Comparison of ENCODE assay signal across 22 mouse cellular contexts in genomic region chr11:75300954-75301353, GRCm38 (mm10). TPM values are rescaled to one million over a fixed set of nuclear protein-coding genes. Genes with fewer than 3 reads are reported as not detected.
A peak's percentile ranks its signal among the peaks of the same experiment; 100 is the strongest.
DNase-seq lines count a peak whose midpoint lies in the region; ATAC-seq and TF ChIP-seq lines count a peak whose summit lies in the region.
"Had no signal": no experiment of that assay in that cellular context is flagged by ENCODE, and none has a peak within 500 bp of the region (broad histone marks: within the 10 kb centered on the region; RNA-seq: fewer than 3 reads in every experiment).

No protein-coding gene starts in this region.

- ATAC-seq in kidney, embryonic 15.5 days (replicated peaks; ENCODE audit: low FRiP score) = no peak
- no peak for ATAC-seq in kidney, embryonic 14.5 days (ENCODE audit: low FRiP score, low TSS enrichment)
- peak; percentile 79 for ATAC-seq in G1E (ENCODE audit: extremely low read depth, insufficient number of reproducible peaks, low FRiP score, poor library complexity, severe bottlenecking)
- ATAC-seq in liver, embryonic 15.5 days (ENCODE audit: insufficient read depth) = peak; percentile 66
- ATAC-seq in forebrain, embryonic 14.5 days = no peak
- ATAC-seq: forebrain, embryonic 16.5 days; hindbrain, postnatal 0 days had no signal

- WGBS in kidney, embryonic 15.5 days = 81% methylated on average over 9 of the region's 9 CpGs
- WGBS in kidney, embryonic 14.5 days = 86% methylated on average over 9 of the region's 9 CpGs
- WGBS in liver, embryonic 15.5 days (ENCODE audit: insufficient replicate concordance) = 42% methylated on average over 9 of the region's 9 CpGs
- WGBS in forebrain, embryonic 14.5 days = 85% methylated on average over 9 of the region's 9 CpGs

- no peak overlapping the region for H3K9ac ChIP-seq in kidney, embryonic 15.5 days
- no peak overlapping the region for H3K9ac ChIP-seq in kidney, embryonic 14.5 days (ENCODE audit: low read depth, low read length)
- H3K9ac ChIP-seq in liver, embryonic 15.5 days = no peak overlapping the region
- H3K9ac ChIP-seq in forebrain, embryonic 14.5 days (ENCODE audit: low read length) = no peak overlapping the region
- H3K9ac ChIP-seq: embryonic facial prominence, embryonic 13.5 days; stomach, embryonic 15.5 days had no signal

- peak; percentile 74 for DNase-seq in G1E (ENCODE audit: low spot score)
- DNase-seq in c-Kit-positive CD71-positive TER-119-negative erythroid progenitor cells, embryonic 14.5 days (ENCODE audit: low read depth) = peak; percentile 43
- no peak for DNase-seq in forebrain, embryonic 14.5 days (ENCODE audit: low spot score)
- no peak for DNase-seq in testis, postnatal 10 days (ENCODE audit: low spot score)
- DNase-seq: adrenal gland, adult 8-10 months; B cell, adult 2 months; cerebellum, adult 11 months; cerebellum, postnatal 14 days; kidney, adult 11 months; kidney, postnatal 14 days; lung, adult 18-20 months; lung, postnatal 14 days; spleen, adult 18-20 months had no signal

- no peaks in the 10 kb centered on the region for H3K27me3 ChIP-seq in kidney, embryonic 15.5 days
- no peaks in the 10 kb centered on the region for H3K27me3 ChIP-seq in kidney, embryonic 14.5 days (ENCODE audit: control insufficient read depth, insufficient read depth, low read length)
- no peaks in the 10 kb centered on the region for H3K27me3 ChIP-seq in G1E (ENCODE audit: insufficient read depth, low read length)
- no peaks in the 10 kb centered on the region for H3K27me3 ChIP-seq in liver, embryonic 15.5 days
- no peaks in the 10 kb centered on the region for H3K27me3 ChIP-seq in forebrain, embryonic 14.5 days (replicated peaks; ENCODE audit: control insufficient read depth, insufficient read depth, low read length)
- H3K27me3 ChIP-seq: embryonic facial prominence, embryonic 13.5 days; stomach, embryonic 15.5 days had no signal

- H3K9me3 ChIP-seq in kidney, embryonic 15.5 days (replicated peaks) = no peaks in the 10 kb centered on the region
- H3K9me3 ChIP-seq in kidney, embryonic 14.5 days (ENCODE audit: control insufficient read depth, low read length) = no peaks in the 10 kb centered on the region
- no peaks in the 10 kb centered on the region for H3K9me3 ChIP-seq in G1E (replicated peaks)
- no peaks in the 10 kb centered on the region for H3K9me3 ChIP-seq in liver, embryonic 15.5 days (replicated peaks)
- H3K9me3 ChIP-seq in forebrain, embryonic 14.5 days (replicated peaks; ENCODE audit: control insufficient read depth, low read length) = no peaks in the 10 kb centered on the region
- H3K9me3 ChIP-seq: embryonic facial prominence, embryonic 13.5 days; limb, embryonic 10.5 days; stomach, embryonic 15.5 days had no signal

- 0 out of 2 replicates have a peak overlapping the region, but pooled peaks have one; percentile 11 for H3K27ac ChIP-seq in kidney, embryonic 15.5 days
- no peak overlapping the region for H3K27ac ChIP-seq in kidney, embryonic 14.5 days (ENCODE audit: low read depth, low read length)
- H3K27ac ChIP-seq in liver, embryonic 15.5 days (replicated peaks) = peak overlapping the region; percentile 48; the same call in 1 of the 2 replicates
- no peak overlapping the region for H3K27ac ChIP-seq in forebrain, embryonic 14.5 days (ENCODE audit: low read depth, low read length)
- H3K27ac ChIP-seq: embryonic facial prominence, embryonic 13.5 days; hindbrain, postnatal 0 days; left cerebral cortex, adult 2 months; limb, embryonic 10.5 days; stomach, embryonic 15.5 days had no signal

- H3K4me2 ChIP-seq in kidney, embryonic 15.5 days = no peak overlapping the region
- no peak overlapping the region for H3K4me2 ChIP-seq in kidney, embryonic 14.5 days (replicated peaks; ENCODE audit: low read depth, low read length)
- H3K4me2 ChIP-seq in liver, embryonic 15.5 days = peak overlapping the region; percentile 27
- no peak overlapping the region for H3K4me2 ChIP-seq in forebrain, embryonic 14.5 days (ENCODE audit: low read length)
- H3K4me2 ChIP-seq: embryonic facial prominence, embryonic 13.5 days; stomach, embryonic 15.5 days had no signal

- peaks cover 16% of the 10 kb centered on the region for H3K4me1 ChIP-seq in kidney, embryonic 15.5 days
- peaks cover 8% of the 10 kb centered on the region; the same call in 1 of the 2 replicates for H3K4me1 ChIP-seq in kidney, embryonic 14.5 days (ENCODE audit: control insufficient read depth, insufficient read depth, low read length)
- peaks cover 71% of the 10 kb centered on the region for H3K4me1 ChIP-seq in G1E (ENCODE audit: insufficient read depth, low read depth, low read length)
- peaks cover 36% of the 10 kb centered on the region for H3K4me1 ChIP-seq in liver, embryonic 15.5 days (replicated peaks)
- H3K4me1 ChIP-seq in forebrain, embryonic 14.5 days (ENCODE audit: control insufficient read depth, insufficient read depth, low read length) = no peaks in the 10 kb centered on the region
- H3K4me1 ChIP-seq: stomach, embryonic 15.5 days had no signal

- no peak overlapping the region for H3K4me3 ChIP-seq in kidney, embryonic 15.5 days (replicated peaks)
- H3K4me3 ChIP-seq in kidney, embryonic 14.5 days (ENCODE audit: low read length) = no peak overlapping the region
- peak overlapping the region; percentile 18; the same call in 1 of the 2 replicates for H3K4me3 ChIP-seq in G1E (ENCODE audit: low read depth, low read length)
- H3K4me3 ChIP-seq in liver, embryonic 15.5 days (replicated peaks) = no peak overlapping the region
- H3K4me3 ChIP-seq in forebrain, embryonic 14.5 days (ENCODE audit: low read depth, low read length) = no peak overlapping the region
- H3K4me3 ChIP-seq: embryonic facial prominence, embryonic 13.5 days; left cerebral cortex, adult 2 months; limb, embryonic 10.5 days; stomach, embryonic 15.5 days had no signal

- TF ChIP-seq CTCF in G1E (IDR thresholded peaks at IDR 0.05; ENCODE audit: low read depth, low read length) = no peak

- peaks cover 64% of the 10 kb centered on the region for H3K36me3 ChIP-seq in kidney, embryonic 15.5 days
- peaks cover 51% of the 10 kb centered on the region for H3K36me3 ChIP-seq in kidney, embryonic 14.5 days (ENCODE audit: control insufficient read depth, insufficient read depth, low read length)
- peaks cover 74% of the 10 kb centered on the region for H3K36me3 ChIP-seq in G1E (replicated peaks)
- H3K36me3 ChIP-seq in liver, embryonic 15.5 days (replicated peaks) = peaks cover 63% of the 10 kb centered on the region
- H3K36me3 ChIP-seq in forebrain, embryonic 14.5 days (ENCODE audit: control insufficient read depth, insufficient read depth, low read length) = peaks cover 51% of the 10 kb centered on the region

RNA-seq across cellular contexts. Expression of gene Rpa1, which starts 47.2 kb away (rescaled TPM):
- polyA plus RNA-seq in kidney, embryonic 15.5 days (2015; fragmentation: Nextera tagmentation; extraction: Ambion mirVana) = 123 and 128 TPM in 2 replicates
- 111 and 119 TPM in 2 replicates for polyA plus RNA-seq in kidney, embryonic 14.5 days (2014; fragmentation: Nextera tagmentation; extraction: Ambion mirVana)
- 94.0 and 105 TPM in 2 replicates for total RNA-seq in G1E (2014; fragmentation: Nextera tagmentation)
- total RNA-seq in G1E (2017) = 284 and 317 TPM in 2 replicates
- 97.4 and 130 TPM in 2 replicates for polyA plus RNA-seq in G1E (2012)
- 81.9 and 88.4 TPM in 2 replicates for polyA plus RNA-seq in liver, embryonic 15.5 days (2015; fragmentation: Nextera tagmentation; extraction: Ambion mirVana)
- 64.5 and 74.2 TPM in 2 replicates for polyA plus RNA-seq in forebrain, embryonic 14.5 days (2014; fragmentation: Nextera tagmentation; extraction: Ambion mirVana)

RNA-seq across cellular contexts. Expression of gene Smyd4, which starts 47.3 kb away (rescaled TPM):
- 14.6 and 15.2 TPM in 2 replicates for polyA plus RNA-seq in kidney, embryonic 15.5 days (2015; fragmentation: Nextera tagmentation; extraction: Ambion mirVana)
- 10.4 and 17.8 TPM in 2 replicates for polyA plus RNA-seq in kidney, embryonic 14.5 days (2014; fragmentation: Nextera tagmentation; extraction: Ambion mirVana)
- total RNA-seq in G1E (2014; fragmentation: Nextera tagmentation) (6.3 and 12.4 TPM in 2 replicates), G1E (2017) (14.8 and 15.0 TPM in 2 replicates)
- 1.1 TPM in 2 replicates for polyA plus RNA-seq in G1E (2012)
- polyA plus RNA-seq in liver, embryonic 15.5 days (2015; fragmentation: Nextera tagmentation; extraction: Ambion mirVana) = 3.4 and 4.0 TPM in 2 replicates
- polyA plus RNA-seq in forebrain, embryonic 14.5 days (2014; fragmentation: Nextera tagmentation; extraction: Ambion mirVana) = 10.7 and 12.1 TPM in 2 replicates

Comparison
In these comparisons a context has a peak if more than half of its experiments do, and no peak if none do; other contexts are left out.
1. H3K27ac ChIP-seq: peak in kidney, embryonic 15.5 days (single experiment) and liver, embryonic 15.5 days (single experiment); none in kidney, embryonic 14.5 days (single experiment) and forebrain, embryonic 14.5 days (single experiment).
2. ATAC-seq: peak in G1E (single experiment) and liver, embryonic 15.5 days (single experiment); none in kidney, embryonic 15.5 days (single experiment), kidney, embryonic 14.5 days (single experiment) and forebrain, embryonic 14.5 days (single experiment).
3. DNase-seq: peak in G1E (single experiment) and c-Kit-positive CD71-positive TER-119-negative erythroid progenitor cells, embryonic 14.5 days (single experiment); none in forebrain, embryonic 14.5 days (single experiment) and testis, postnatal 10 days (single experiment).